Mouse (Mus musculus) c-Kit-positive CD71-positive TER-119-positive erythroid progenitor cells, embryonic 14.5 days (primary cell): Measurements from ENCODE around the gene Ccdc92.

Experiments used
- DNase-seq: peaks from one replicate; pipeline ENCODE4 v3.0.0-alpha.2; 2013; ENCODE audit warnings: low spot score

Ccdc92 gene

DNA sequence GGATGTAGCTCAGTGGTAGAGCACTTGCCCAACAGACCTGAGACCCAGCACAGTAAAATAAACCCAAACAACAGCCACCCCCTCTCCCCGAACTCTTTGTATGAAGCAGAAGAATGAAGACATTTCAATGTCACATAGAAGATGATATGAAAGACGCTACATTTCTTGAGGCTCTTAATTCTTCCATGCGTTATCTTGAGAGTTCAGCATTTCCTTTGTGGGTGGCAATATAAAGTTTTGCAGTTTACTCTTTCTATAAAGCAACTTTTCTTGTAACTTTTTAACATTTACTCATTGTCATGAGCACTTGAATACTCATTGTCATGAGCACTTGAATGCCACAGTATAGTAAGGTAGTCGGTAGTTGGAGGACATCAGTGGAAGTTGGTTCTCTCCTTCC lies 8.0 kb downstream of the Ccdc92 start:
- no peak for DNase-seq

DNA sequence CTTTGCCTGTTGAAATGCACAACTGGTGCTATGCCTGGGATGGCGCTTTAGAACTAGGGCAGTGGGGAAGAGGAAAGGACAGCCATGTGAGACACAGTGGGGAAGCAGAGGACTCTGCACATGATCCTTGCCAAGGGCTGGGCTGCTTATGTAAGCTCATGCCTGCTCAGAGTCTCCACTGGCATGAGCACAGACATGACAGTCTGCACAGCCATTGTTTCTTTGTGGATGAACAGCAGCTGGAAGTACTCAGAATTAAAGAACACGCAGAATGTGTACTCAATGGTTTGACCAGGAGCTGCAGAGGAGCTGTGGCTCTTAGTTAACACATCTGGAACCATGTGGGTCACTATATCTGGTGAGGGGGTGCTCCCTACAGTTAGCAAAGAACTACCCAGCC lies 9.1 kb downstream of the Ccdc92 start:
- DNase-seq = no peak

DNA sequence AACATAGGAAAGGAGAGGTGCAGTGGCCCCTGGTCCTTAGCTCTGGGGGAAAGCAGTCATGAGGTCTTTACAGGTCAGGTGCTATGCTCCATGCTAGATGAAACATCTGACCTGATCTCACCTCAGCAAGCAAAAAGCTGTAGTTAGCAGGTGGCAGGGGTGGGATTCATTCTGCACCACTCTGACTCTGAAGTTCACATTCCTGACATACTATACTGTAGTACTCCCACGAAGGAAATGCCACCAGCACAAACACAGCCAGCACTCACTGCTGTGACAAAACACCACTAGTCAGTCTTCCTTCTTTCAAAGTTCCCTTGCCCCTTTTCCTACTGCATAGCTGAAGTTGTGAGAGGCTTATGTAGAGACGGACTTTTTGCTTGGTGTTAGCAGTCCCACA lies 9.9 kb downstream of the Ccdc92 start:
- DNase-seq = no peak

DNA sequence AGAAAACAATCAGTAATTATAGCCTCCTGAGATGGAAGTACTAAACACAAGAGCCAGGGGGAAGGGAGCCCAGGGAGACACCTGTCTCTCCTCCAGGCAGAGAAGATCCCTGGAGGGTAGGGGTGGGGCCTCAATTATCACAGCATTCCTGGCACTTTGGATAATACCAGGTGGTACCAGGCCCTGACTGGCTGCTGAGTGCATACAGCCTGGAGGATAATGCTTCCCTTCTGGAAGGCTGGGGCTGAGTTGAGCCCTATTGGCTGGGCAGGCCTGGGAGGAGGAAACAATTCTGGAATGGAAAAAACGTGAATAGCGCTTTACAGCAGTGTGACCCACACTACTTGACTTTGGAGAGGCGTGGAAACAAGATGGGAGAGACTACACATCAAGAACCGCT lies 10.7 kb downstream of the Ccdc92 start:
- DNase-seq = no peak

- no peak for DNase-seq
These were observed 13.2 kb downstream of the Ccdc92 start for GRCm38 (mm10) chr5:124848994-124849393.

DNA sequence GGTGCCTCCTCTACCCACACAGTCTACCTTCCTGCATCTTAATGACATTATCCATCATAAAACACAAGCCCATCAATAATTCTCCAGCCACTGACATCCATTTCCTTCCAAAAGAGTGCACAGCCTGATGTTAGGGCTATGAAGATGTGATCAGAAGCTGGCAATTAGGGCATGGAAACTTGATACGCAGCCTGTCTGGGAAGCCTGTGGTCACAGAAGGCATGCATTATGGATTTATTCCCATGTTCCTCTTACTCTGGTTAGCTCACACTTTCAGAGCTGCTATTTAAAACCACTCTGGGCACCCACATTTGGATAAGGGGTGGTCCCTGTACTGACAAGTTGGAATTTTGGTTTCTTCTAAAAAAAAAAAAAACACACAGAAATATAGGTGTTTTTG lies 15.2 kb downstream of the Ccdc92 start:
- DNase-seq = no peak

DNA sequence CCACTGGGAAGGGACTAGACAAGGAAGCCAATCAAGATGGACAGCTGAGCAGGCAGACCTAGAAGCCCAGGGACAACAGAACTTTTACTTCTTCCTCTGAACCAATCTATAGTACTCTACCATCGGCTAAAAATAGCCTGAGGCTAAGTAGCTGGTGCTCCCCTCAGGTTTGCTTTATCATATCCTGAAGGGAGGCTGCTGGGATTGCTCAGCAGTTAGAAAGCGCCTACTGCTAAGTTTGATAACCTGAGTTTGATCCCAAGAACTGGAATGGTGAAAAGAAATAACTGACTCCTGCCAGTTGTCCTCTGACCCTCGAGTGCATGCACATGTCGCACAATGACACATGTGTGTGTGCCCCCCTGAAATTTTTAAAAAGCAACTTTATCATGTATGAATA lies 17.3 kb downstream of the Ccdc92 start:
- no peak for DNase-seq

- no peak for DNase-seq
These were observed 18.8 kb downstream of the Ccdc92 start for GRCm38 (mm10) chr5:124843386-124843785.

GRCm38 (mm10) chr5:124840669-124841068 lies 21.6 kb downstream of the Ccdc92 start:
- DNase-seq = no peak

DNA sequence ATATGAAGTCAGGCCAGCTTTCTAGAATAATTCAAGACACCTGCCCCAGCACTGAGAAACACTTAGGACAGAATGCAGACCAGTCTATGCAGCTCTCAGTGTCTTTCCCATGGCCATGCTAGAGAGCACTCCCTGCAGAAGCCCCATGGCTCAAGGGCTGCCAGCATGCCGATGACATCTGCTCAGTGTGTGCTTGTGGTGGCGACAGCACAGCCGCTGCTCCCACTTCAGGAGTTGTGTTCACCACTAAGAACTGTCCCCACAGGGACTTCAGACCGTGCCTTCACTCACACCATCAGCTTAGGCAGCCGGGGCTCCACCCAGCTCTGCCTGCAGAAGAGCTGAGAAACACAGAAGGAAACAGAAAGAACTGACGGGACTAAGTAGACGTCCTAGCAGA lies 22.0 kb downstream of the Ccdc92 start:
- no peak for DNase-seq

DNA sequence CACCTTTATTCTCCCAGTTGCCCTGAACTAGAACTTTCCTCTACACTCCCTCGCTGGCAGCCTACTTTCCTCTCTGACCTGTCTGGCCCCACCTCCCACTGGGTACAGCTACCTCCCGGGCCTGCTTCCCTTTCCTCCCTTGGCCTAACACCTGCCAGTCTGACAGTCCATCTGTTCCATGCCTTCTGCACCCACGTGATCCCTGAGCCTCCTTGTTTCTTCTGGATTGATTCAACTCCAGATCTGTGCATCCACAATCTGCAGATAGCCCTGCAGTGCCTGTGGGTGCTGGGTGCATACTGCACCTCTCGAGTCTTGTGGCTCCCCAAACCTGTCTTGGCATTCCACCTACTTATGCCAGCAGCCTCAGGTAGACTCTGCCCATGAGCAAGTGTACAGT lies 25.6 kb downstream of the Ccdc92 start:
- DNase-seq = no peak

DNA sequence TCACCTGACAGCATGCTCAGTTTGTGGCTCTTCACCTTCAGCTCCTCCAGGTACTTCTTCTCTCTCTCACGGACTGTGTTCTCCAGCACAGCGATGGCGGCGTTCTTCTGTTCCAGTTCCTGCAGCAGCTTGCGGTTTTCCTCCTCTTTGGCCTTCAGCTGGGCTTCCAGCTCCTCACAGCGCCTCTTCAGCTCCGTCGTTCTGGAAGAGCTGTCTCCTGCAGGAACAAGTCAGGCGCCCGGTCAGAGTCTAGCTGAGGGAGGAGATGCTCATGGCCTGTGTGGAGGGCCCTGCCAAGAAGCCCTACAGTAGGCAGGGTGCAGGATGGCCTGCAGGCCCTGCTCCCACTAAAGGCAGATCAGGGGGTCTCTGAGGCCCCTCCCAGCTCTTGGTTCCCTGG lies 26.1 kb downstream of the Ccdc92 start:
- DNase-seq = no peak

- no peak for DNase-seq
These were observed 27.0 kb downstream of the Ccdc92 start for GRCm38 (mm10) chr5:124835218-124835617.

DNA sequence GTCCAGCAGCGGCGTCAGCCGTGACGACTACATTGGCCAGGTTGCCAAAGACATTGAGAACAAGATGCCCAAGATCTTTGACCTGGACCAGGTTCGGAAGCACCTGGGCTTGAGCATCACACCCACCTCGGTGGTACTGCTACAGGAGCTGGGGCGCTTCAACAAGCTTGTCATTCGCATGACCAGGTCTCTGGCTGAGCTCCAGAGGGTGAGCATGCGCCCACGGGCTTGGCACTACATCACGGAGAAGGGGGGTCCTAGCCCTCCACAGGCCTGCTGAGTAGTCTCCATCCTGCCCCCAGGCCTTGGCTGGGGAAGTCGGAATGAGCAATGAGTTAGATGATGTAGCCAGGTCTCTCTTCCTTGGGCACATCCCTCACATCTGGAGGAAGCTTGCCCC lies 31.9 kb downstream of the Ccdc92 start:
- no peak for DNase-seq

GRCm38 (mm10) chr5:124822128-124822894 lies 39.9 kb downstream of the Ccdc92 start:
- no peak for DNase-seq

- DNase-seq = no peak
These were observed 45.2 kb downstream of the Ccdc92 start for GRCm38 (mm10) chr5:124817050-124817449.

- no peak for DNase-seq
These were observed 47.4 kb downstream of the Ccdc92 start for GRCm38 (mm10) chr5:124814797-124815196.

- DNase-seq = no peak
These were observed 49.8 kb downstream of the Ccdc92 start for GRCm38 (mm10) chr5:124812466-124812865.

DNA sequence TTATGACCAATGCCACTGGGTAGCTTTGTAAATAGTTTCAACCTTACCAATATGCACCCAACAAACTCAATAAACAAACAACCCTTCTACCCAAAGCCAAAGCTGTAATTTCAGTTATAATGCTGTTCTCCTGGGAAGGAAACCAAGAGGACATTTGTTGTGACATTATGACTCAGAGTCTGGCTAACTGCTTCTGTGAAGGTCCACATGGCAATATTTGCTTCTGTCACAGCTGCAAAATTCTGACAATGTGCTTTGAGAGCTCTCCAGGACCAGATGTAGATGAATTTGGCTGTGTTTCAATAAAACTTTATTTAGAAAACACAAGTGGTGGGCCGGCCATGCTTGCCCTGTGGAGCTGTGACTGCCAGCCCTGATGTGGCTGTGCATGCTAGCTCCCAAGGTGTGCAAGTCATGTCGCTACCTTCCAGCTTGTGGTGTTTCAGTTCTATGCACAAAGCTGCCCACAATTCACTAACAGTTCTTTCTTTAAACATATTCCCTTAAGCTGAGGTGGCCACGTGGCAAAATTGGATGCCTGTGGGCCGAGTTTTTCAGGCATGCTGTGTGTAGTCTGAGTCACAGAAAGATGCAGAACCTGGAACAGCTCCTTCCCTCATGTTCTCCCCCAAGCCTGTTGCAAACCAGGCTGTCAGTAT lies 52.4 kb downstream of the Ccdc92 start:
- no peak for DNase-seq

GRCm38 (mm10) chr5:124792112-124792511 lies 70.1 kb downstream of the Ccdc92 start:
- no peak for DNase-seq

GRCm38 (mm10) chr5:124785650-124786049 lies 76.6 kb downstream of the Ccdc92 start:
- no peak for DNase-seq
